Mouse (Mus musculus) liver, embryonic 15.5 days (tissue): ENCODE measurements at regions not wholly inside any gene's neighbourhood (a gene's known extent, or its start where the extent isn't known, plus 50 kb on each side); places are given as distances from the start of the nearest gene placed in this dataset.

Experiments used
- ATAC-seq: fragments of 200-750 bp; cut with Nextera tagmentation; 2 replicates; pipeline ENCODE4 v1.8.0; 2017; ENCODE audit warnings: moderate number of reproducible peaks, mild to moderate bottlenecking, moderate library complexity; ENCODE audit not compliant: insufficient read depth
- H3K27ac ChIP-seq: fragments of 300-500 bp; sonication (generic); replicated peaks from 2 replicates; pipeline ENCODE4 v1.5.1; 2015; ENCODE audit warnings: mild to moderate bottlenecking, inconsistent platforms
- H3K27me3 ChIP-seq: fragments of 300-500 bp; sonication (generic); 2 replicates; pipeline ENCODE4 v1.6.1; 2015; ENCODE audit warnings: mild to moderate bottlenecking, inconsistent platforms
- H3K36me3 ChIP-seq: fragments of 300-500 bp; sonication (generic); replicated peaks from 2 replicates; pipeline ENCODE4 v1.6.1; 2015; ENCODE audit warnings: moderate library complexity, mild to moderate bottlenecking, inconsistent platforms
- H3K4me1 ChIP-seq: fragments of 300-500 bp; sonication (generic); replicated peaks from 2 replicates; pipeline ENCODE4 v1.6.1; 2015; ENCODE audit warnings: inconsistent platforms
- H3K4me2 ChIP-seq: fragments of 300-500 bp; sonication (generic); 2 replicates; pipeline ENCODE4 v1.6.1; 2015; ENCODE audit warnings: moderate library complexity, mild to moderate bottlenecking, inconsistent platforms
- H3K4me3 ChIP-seq: fragments of 300-500 bp; sonication (generic); replicated peaks from 2 replicates; pipeline ENCODE4 v1.5.1; 2015; ENCODE audit warnings: mild to moderate bottlenecking, inconsistent platforms
- H3K9ac ChIP-seq: fragments of 300-500 bp; sonication (generic); 2 replicates; pipeline ENCODE4 v1.6.1; 2015; ENCODE audit warnings: moderate library complexity, mild to moderate bottlenecking, inconsistent platforms
- H3K9me3 ChIP-seq: fragments of 300-500 bp; sonication (generic); replicated peaks from 2 replicates; pipeline ENCODE4 v1.6.1; 2016; ENCODE audit warnings: inconsistent platforms
- WGBS: fragments of 180-500 bp; shearing (Covaris S2); methylation state at CpG from one replicate; pipeline ENCODE4 v1.1.7; 2015; ENCODE audit warnings: mixed read lengths; ENCODE audit not compliant: insufficient replicate concordance; 5-methylcytosine and 5-hydroxymethylcytosine counted together

- Histone ChIP-seq H3K4me1 (peaks cover 13% of the 10 kb centered on the region; the same call in 1 of the 2 replicates), H3K9ac (no peak overlapping the region), H3K27ac (no peak overlapping the region), H3K4me2 (no peak overlapping the region), H3K9me3 (no peaks in the 10 kb centered on the region), H3K4me3 (no peak overlapping the region), H3K27me3 (no peaks in the 10 kb centered on the region), H3K36me3 (no peaks in the 10 kb centered on the region)
- 58% methylated on average over 4 of the region's 4 CpGs for WGBS
- ATAC-seq = no peak
These were observed 61.6 kb downstream of the Sik1 start for GRCm38 (mm10) chr17:31793964-31794363.
